Mouse (Mus musculus): ENCODE results near the gene Rpgr. TPM values are rescaled to one million over a fixed set of nuclear protein-coding genes. Genes with fewer than 3 reads are reported as not detected.

Rpgr gene
- polyA plus RNA-seq (2016; fragmentation: Nextera tagmentation; extraction: Ambion mirVana), result 24.9 and 25.6 TPM in 2 replicates

DNA sequence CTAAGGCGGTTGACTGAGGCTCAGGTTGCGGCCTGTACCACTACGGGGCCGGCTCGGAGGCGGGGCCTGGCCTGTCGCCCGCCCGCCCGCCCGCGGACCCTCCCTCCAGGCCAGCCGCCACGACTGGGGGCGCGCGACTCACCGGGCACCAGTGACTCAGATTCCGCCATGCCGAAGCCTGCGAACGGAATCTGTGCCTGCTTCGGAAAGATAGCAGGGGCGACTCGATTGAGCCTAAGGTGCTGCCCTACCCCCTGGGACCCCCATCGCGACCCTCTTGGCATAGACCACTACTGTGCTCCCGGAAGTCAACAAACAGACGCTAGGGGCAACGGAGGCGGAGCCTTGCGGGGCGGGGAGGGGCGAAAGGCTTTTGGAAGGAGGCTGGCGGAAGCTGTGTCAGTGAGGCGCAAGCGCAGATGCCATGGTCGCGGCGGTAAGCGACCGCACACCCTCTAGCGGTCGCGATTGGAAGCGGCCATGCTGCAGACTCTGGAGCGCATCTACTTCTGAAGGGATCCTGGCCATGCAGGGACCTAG lies at the start of gene Rpgr:
TSS of gene Rpgr (minus strand) at position 511 of the 540 bp plus-strand sequence.
- Histone ChIP-seq H3K9me3 (no peaks in the 10 kb centered on the region), H3K4me3 (peak within 1 kb of the TSS; percentile 62), H3K4me1 (peaks cover 4% of the 10 kb centered on the region; the same call in 1 of the 2 replicates), H3K27ac (replicated peaks) (peak within 1 kb of the TSS; percentile 85), H3K27me3 (replicated peaks; ENCODE audit: low read depth, poor library complexity, severe bottlenecking) (no peaks in the 10 kb centered on the region), H3K36me3 (replicated peaks) (no peaks in the 10 kb centered on the region)
- peak; percentile 92 for DNase-seq (ENCODE audit: low spot score)
- WGBS, result 14% methylated on average over 47 of the region's 47 CpGs

DNA sequence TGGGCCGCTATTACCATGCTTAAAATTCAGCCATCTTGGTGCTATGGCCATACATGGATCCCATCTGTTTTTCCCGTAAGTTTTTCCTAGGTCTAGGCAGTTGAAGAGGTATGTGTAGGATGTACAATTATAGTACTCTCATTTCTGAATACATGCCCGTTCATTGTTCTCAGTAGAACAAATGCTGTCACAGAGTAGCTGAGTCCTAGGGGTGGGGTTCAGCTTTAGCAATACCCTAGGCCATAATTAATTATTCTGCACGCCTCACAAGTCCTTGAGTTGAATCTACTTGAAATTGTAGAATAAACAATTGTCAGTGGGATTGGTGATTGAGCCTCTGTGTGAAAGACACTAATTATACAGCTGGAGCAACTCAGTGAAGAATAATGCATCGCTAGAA lies 41.5 kb upstream of the Rpgr start:
- Histone ChIP-seq H3K36me3 (replicated peaks) (no peaks in the 10 kb centered on the region), H3K4me3 (no peak overlapping the region), H3K27me3 (replicated peaks; ENCODE audit: low read depth, poor library complexity, severe bottlenecking) (no peaks in the 10 kb centered on the region), H3K4me1 (no peaks in the 10 kb centered on the region), H3K27ac (replicated peaks) (no peak overlapping the region), H3K9me3 (no peaks in the 10 kb centered on the region)
- WGBS, result 77% methylated on average over 5 of the region's 5 CpGs
- DNase-seq (ENCODE audit: low spot score), result no peak

DNA sequence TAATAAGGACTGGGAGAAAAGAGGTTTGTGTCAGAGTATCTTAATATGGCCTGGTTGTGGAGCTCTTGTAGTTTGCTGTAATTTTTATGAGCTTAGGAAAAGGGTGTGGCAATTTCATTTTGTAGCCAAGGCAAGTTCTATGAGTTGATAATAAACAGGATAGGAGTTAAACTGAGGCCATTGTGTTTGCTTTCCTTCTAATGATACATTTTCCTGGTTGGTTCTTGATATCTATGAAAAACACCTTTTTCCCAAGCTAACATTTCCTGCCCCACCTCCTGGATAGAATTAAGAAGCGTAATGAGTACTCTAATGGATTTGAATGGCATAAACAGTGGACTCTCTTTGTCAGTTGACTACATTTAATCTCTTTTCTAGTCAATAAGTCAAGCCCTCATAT lies 41.1 kb upstream of the Rpgr start:
- Histone ChIP-seq H3K36me3 (replicated peaks) (no peaks in the 10 kb centered on the region), H3K4me1 (no peaks in the 10 kb centered on the region), H3K27me3 (replicated peaks; ENCODE audit: low read depth, poor library complexity, severe bottlenecking) (no peaks in the 10 kb centered on the region), H3K27ac (replicated peaks) (no peak overlapping the region), H3K4me3 (no peak overlapping the region), H3K9me3 (no peaks in the 10 kb centered on the region)
- no peak for DNase-seq (ENCODE audit: low spot score)
- 88% methylated on average over 1 of the region's 1 CpGs for WGBS

DNA sequence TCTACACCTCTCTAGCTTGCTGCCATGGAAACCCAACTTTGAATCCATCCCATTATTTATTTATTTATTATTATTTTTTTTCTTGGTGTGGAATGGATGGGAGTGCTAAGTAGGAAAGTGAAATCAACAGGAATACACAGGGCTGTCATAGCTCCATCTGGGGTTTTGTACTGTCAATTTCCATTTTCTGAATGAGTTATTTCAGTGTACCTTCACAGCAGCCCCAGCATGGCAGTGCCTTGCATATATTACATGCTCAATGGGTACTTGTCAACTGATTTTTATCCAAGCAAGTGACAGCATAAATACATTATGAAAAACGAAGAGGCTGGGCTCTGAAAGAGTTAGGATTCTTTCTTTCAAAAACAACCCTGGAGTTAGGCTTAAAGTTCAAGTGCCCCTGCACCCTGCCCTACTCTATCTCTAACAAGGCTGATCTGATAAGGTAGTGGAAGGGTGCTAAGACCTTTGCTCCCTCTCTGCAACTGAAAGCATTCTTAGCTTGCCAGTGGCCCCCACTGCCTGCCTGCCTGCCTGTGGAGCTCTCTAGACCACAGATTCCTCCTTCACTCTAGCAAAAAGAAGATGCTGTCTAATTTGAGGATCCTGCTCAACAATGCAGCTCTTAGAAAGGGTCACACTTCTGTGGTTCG lies 35.3 kb upstream of the Rpgr start, which contains the start of gene Otc:
TSS of gene Otc (plus strand) at position 454 of the 653 bp plus-strand sequence.
- H3K27ac ChIP-seq (replicated peaks), result no peak within 1 kb of the TSS
- H3K27me3 ChIP-seq (replicated peaks; ENCODE audit: low read depth, poor library complexity, severe bottlenecking), result no peaks in the 10 kb centered on the region

DNA sequence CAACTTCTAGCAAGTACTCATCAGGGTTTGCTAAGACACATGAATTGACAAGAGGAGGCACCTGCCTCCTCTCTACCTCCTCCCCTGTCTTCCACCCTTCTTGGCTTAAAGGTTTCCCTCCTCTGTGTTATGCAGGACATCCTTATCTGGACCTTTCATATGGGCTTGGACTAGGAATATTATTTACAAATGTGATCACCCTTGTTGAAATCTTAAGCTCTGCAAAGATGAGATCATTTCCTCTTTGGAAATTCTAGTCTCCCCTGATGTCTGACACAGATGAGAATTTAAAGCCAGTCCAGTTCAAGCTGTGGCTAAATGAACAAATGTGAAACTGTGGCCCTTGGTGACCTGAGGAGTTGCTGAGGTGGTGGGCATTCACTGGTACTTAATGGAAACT lies 34.6 kb upstream of the Rpgr start:
- DNase-seq (ENCODE audit: low spot score), result no peak
- H3K4me3 ChIP-seq, result no peak overlapping the region
- no peaks in the 10 kb centered on the region for H3K36me3 ChIP-seq (replicated peaks)
- no peaks in the 10 kb centered on the region for H3K27me3 ChIP-seq (replicated peaks; ENCODE audit: low read depth, poor library complexity, severe bottlenecking)
- H3K27ac ChIP-seq (replicated peaks), result no peak overlapping the region
- no peaks in the 10 kb centered on the region for H3K4me1 ChIP-seq
- no peaks in the 10 kb centered on the region for H3K9me3 ChIP-seq

More for the DNA sequence above, 35.3 kb upstream of the Rpgr start, which contains the start of gene Otc:
- DNase-seq (ENCODE audit: low spot score), result no peak
- Histone ChIP-seq H3K4me3 (no peak within 1 kb of the TSS), H3K4me1 (no peaks in the 10 kb centered on the region), H3K36me3 (replicated peaks) (no peaks in the 10 kb centered on the region), H3K9me3 (no peaks in the 10 kb centered on the region)
- WGBS, result 58% methylated on average over 2 of the region's 2 CpGs

DNA sequence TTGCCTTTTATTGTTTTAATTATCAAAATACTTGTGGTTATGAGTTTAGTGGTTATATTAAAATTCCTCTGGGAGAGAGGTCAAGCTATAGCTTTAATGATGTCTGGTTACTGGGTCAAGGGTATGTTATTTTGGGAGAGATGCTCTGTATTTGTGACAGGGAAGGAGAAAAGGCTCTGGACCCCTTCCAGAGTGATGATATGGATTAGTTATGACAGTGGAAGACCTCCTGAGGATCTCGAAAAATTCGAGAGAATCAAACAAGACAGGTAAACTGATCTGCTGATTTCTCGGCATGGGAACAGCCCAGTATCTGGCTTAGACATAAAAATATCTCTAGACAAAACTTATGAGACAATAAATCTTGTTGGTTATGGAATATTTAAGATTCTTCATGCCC lies 27.2 kb upstream of the Rpgr start:
- H3K27ac ChIP-seq (replicated peaks), result no peak overlapping the region
- H3K4me1 ChIP-seq, result no peaks in the 10 kb centered on the region
- H3K36me3 ChIP-seq (replicated peaks), result no peaks in the 10 kb centered on the region
- no peaks in the 10 kb centered on the region for H3K9me3 ChIP-seq
- 76% methylated on average over 3 of the region's 3 CpGs for WGBS
- no peak overlapping the region for H3K4me3 ChIP-seq
- H3K27me3 ChIP-seq (replicated peaks; ENCODE audit: low read depth, poor library complexity, severe bottlenecking), result no peaks in the 10 kb centered on the region
- no peak for DNase-seq (ENCODE audit: low spot score)

DNA sequence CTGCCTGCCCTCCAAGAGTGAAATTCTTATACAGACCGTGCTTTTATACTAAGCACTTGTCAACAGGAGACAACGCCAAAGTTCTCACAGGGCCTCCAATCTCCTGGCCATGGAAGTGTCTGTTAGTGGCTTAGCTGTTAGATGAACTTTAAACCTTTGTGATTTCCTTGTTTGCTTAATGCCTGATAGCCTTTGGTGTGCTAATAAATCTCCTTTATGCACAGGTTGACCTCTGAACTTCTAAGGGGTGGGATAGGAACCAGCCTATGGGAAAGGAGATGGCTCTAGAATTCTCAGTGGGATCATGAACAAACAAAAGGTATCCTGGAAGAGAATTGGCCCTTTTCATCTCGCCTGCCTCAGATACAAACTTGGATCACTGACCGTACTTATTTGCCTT lies 22.8 kb upstream of the Rpgr start:
- H3K4me3 ChIP-seq, result no peak overlapping the region
- no peak overlapping the region for H3K27ac ChIP-seq (replicated peaks)
- 66% methylated on average over 4 of the region's 4 CpGs for WGBS
- no peaks in the 10 kb centered on the region for H3K27me3 ChIP-seq (replicated peaks; ENCODE audit: low read depth, poor library complexity, severe bottlenecking)
- DNase-seq (ENCODE audit: low spot score), result no peak
- no peaks in the 10 kb centered on the region for H3K36me3 ChIP-seq (replicated peaks)
- no peaks in the 10 kb centered on the region for H3K9me3 ChIP-seq
- H3K4me1 ChIP-seq, result no peaks in the 10 kb centered on the region

DNA sequence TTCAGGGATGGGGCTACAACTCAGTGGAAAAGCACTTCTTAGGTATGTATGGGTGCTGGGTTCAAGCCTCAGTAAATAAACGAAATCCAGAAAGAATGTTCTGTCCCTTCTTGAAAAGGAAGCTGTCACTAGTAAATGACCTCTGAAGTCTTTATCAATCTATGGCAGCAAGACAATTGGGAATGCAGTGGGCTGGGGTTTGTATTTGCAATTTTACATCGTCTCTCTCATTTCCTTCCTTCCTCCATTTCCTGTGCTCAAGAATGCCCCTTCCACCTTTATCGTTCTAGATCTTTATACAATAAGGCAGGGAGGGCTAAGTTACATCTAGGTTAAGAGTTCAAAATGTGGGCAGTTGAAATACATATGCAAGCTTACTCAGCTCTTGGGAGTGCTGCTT lies 17.9 kb upstream of the Rpgr start:
- no peaks in the 10 kb centered on the region for H3K36me3 ChIP-seq (replicated peaks)
- H3K27ac ChIP-seq (replicated peaks), result no peak overlapping the region
- H3K4me1 ChIP-seq, result no peaks in the 10 kb centered on the region
- no peak overlapping the region for H3K4me3 ChIP-seq
- DNase-seq (ENCODE audit: low spot score), result no peak
- WGBS, result 76% methylated on average over 3 of the region's 3 CpGs
- H3K27me3 ChIP-seq (replicated peaks; ENCODE audit: low read depth, poor library complexity, severe bottlenecking), result no peaks in the 10 kb centered on the region
- H3K9me3 ChIP-seq, result no peaks in the 10 kb centered on the region

DNA sequence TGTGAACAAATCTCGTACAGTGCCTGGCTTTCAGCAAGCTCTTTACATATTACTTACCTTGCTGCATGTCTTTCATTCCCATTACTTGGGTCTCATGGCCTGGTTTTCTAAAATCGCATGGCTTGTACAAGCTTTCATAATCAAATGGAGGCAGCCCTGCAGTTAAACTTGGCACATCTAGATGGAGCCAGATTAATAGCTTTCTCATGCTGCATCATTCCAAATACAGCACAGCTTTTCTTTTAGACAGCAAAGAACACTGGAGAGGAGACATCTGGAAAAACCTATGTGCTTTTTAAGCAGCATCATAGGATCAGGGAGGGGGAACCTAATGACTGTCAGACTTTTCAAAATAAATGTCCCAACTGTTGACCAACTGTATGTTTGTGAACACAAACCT lies 16.3 kb upstream of the Rpgr start:
- H3K4me1 ChIP-seq, result no peaks in the 10 kb centered on the region
- WGBS, result 77% methylated on average over 2 of the region's 2 CpGs
- DNase-seq (ENCODE audit: low spot score), result no peak

DNA sequence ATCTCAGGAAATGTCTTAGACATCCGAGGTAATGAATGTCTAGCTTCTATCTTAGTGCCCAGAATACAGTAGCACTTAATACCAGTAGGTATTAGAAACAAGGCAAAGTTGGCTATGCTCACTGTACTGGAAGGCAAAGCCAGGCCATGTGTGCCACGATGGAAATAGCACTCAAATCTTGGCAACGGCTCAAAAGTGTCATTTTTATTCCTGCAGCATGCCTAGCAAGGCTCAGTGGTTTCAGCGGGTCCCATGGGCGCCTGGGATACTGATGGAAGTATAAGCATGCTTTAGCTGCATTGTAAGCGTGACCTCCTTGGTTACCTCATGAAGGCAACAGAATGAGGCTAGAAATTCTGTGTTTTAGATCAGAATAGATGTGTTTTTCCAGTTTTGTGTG lies 2.6 kb upstream of the Rpgr start:
- Histone ChIP-seq H3K27me3 (replicated peaks; ENCODE audit: low read depth, poor library complexity, severe bottlenecking) (no peaks in the 10 kb centered on the region), H3K27ac (replicated peaks) (no peak overlapping the region)
- 74% methylated on average over 6 of the region's 6 CpGs for WGBS

More for the DNA sequence above, 16.3 kb upstream of the Rpgr start:
- H3K9me3 ChIP-seq, result no peaks in the 10 kb centered on the region
- H3K36me3 ChIP-seq (replicated peaks), result no peaks in the 10 kb centered on the region
- H3K27me3 ChIP-seq (replicated peaks; ENCODE audit: low read depth, poor library complexity, severe bottlenecking), result no peaks in the 10 kb centered on the region
- no peak overlapping the region for H3K27ac ChIP-seq (replicated peaks)
- no peak overlapping the region for H3K4me3 ChIP-seq

DNA sequence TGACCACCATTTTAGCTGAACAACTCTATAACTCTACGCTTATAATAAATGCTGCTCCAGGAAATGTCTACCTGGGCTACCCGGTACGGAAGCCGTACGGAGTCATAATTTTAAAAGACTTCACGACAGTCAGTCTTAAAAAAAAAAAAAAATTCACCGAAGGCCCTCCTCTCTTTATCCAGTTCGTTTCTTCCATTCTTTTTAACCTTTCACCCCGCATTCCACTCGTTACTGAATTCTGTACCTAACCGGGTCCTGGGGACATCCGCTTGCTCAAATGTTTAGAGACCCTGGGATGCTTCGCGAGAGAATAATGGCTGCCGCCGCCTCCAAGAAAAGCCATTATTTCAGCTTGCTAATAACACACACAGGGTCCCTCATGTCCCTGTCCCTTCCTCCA lies 748 bp downstream of the Rpgr start:
- DNase-seq (ENCODE audit: low spot score), result no peak
- WGBS, result 21% methylated on average over 16 of the region's 16 CpGs
- Histone ChIP-seq H3K27ac (replicated peaks) (peak overlapping the region; percentile 85), H3K36me3 (replicated peaks) (no peaks in the 10 kb centered on the region), H3K4me3 (peak overlapping the region; percentile 62), H3K4me1 (peaks cover 4% of the 10 kb centered on the region; the same call in 1 of the 2 replicates), H3K9me3 (no peaks in the 10 kb centered on the region), H3K27me3 (replicated peaks; ENCODE audit: low read depth, poor library complexity, severe bottlenecking) (no peaks in the 10 kb centered on the region)

More for the DNA sequence above, 2.6 kb upstream of the Rpgr start:
- Histone ChIP-seq H3K9me3 (no peaks in the 10 kb centered on the region), H3K36me3 (replicated peaks) (no peaks in the 10 kb centered on the region), H3K4me1 (peaks cover 4% of the 10 kb centered on the region; the same call in 1 of the 2 replicates), H3K4me3 (no peak overlapping the region)
- DNase-seq (ENCODE audit: low spot score), result no peak

DNA sequence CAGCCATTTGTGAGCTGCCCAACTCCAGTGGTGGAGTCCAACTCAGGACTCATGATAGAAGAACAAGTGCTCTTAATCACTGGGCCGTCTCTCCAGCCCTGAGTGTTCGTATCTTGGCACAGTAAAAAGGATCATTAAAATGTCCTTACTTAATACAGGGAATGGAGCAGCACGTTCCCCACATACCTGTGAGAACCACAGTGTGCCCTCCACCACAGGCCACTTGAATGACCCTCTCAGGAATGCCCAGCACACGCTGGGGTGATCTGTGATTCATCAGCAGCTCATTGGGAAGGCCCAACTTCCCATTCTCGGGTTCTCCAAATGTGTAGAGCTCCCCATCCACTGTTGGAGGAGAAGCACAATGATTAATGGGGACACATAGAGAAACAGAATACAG lies 10.8 kb downstream of the Rpgr start:
- no peak overlapping the region for H3K4me3 ChIP-seq
- DNase-seq (ENCODE audit: low spot score), result no peak
- H3K27ac ChIP-seq (replicated peaks), result no peak overlapping the region
- H3K9me3 ChIP-seq, result no peaks in the 10 kb centered on the region
- no peaks in the 10 kb centered on the region for H3K27me3 ChIP-seq (replicated peaks; ENCODE audit: low read depth, poor library complexity, severe bottlenecking)
- peaks cover 14% of the 10 kb centered on the region; the same call in 1 of the 2 replicates for H3K36me3 ChIP-seq (replicated peaks)
- WGBS, result 87% methylated on average over 5 of the region's 5 CpGs
- no peaks in the 10 kb centered on the region for H3K4me1 ChIP-seq

DNA sequence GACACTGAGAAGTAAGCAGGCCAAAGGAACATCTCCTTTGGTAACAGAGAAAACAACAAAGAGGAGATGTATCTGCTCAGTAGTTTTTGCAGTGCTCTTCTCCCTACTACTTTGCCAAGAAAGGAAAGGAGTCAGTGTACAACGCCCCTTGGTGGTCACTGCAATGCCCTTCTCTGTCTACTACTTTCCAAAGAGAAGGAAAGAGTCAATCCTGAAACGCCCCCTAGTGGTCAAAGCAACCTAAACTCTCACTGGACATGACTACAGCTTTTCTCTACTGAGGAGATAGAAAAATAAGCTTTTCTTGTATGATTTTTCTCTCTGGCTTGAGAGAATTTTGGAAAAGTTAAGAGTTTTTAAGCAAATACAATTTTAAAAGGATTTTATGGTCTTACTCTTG lies 15.4 kb downstream of the Rpgr start:
- Histone ChIP-seq H3K9me3 (no peaks in the 10 kb centered on the region), H3K4me1 (no peaks in the 10 kb centered on the region), H3K36me3 (replicated peaks) (peaks cover 5% of the 10 kb centered on the region; the same call in 1 of the 2 replicates), H3K27ac (replicated peaks) (no peak overlapping the region), H3K4me3 (no peak overlapping the region), H3K27me3 (replicated peaks; ENCODE audit: low read depth, poor library complexity, severe bottlenecking) (no peaks in the 10 kb centered on the region)
- 26% methylated on average over 2 of the region's 2 CpGs for WGBS
- DNase-seq (ENCODE audit: low spot score), result peak; percentile 29
